ENCODE assay signal across 22 mouse cellular contexts in the genomic region with DNA sequence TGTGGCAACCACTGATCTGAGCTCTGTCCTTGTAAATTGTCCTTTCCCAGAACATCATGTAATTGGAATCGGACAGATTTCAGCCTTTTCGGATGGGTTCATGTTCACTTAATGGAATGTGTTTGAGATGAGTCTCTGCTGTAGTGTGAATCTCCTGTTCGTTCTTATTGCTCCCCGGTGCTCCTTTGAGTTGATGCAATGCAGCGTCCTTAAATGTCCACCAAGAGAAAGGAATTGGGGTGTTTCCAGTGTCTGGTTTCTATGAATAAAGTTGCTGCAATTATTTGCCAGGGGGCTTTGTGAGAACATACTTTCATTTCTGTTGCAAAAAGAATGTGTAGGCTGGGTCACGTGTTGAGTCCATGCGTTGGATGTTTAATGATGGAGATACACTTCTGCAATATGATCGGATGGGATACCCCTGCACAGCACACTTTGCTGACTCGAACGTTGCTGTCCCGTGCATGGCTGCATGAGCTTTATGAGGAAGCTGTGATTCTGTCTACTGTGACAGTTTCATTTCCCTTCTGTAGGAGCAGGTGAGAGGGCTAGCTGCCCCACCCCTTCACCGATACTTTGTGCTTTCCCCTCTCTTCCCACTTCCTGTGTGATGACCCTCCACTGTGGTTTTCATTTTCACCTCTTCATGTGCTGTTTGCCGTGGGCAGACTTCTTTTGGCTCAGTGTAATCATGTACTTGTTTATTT. TPM values are rescaled to one million over a fixed set of nuclear protein-coding genes. Genes with fewer than 3 reads are reported as not detected.
A peak's percentile ranks its signal among the peaks of the same experiment; 100 is the strongest.
DNase-seq lines count a peak whose midpoint lies in the region; TF ChIP-seq lines count a peak whose summit lies in the region.
"Had no signal": no experiment of that assay in that cellular context is flagged by ENCODE, and none has a peak within 500 bp of the region (broad histone marks: within the 10 kb centered on the region; RNA-seq: fewer than 3 reads in every experiment).

No protein-coding gene starts in this region.

- no peaks in the 10 kb centered on the region for H3K79me2 ChIP-seq in myocyte (ENCODE audit: control insufficient read depth, insufficient read depth)

- H3ac ChIP-seq in myocyte (ENCODE audit: control insufficient read depth, insufficient read length), result no peak overlapping the region

- no peak overlapping the region for H3K4me3 ChIP-seq in myocyte
- H3K4me3 ChIP-seq: heart, embryonic 10.5 days; hindbrain, embryonic 15.5 days; intestine, embryonic 15.5 days; limb, embryonic 15.5 days; midbrain, embryonic 10.5 days had no signal

- DNase-seq in lung, postnatal 36 days, result peak; percentile 14
- no peak for DNase-seq in lung, postnatal 10 days
- DNase-seq in NIH3T3 (ENCODE audit: low read depth), result peak; percentile 26
- peak; percentile 79 to 82 for DNase-seq in spleen, postnatal 36 days (ENCODE audit: low spot score in 2 of 2)
- DNase-seq in kidney, adult 11 months, result no peak
- no peak for DNase-seq in ovary, adult 18-20 months (ENCODE audit: low spot score)
- no peak for DNase-seq in kidney, postnatal 36 days
- DNase-seq: adrenal gland, adult 2 months; cerebellum, adult 11-12 months; cerebellum, postnatal 10 days; embryo, embryonic 11 days; left cerebral cortex, postnatal 4 days; retina, postnatal 1 day; thymus, postnatal 14 days had no signal

- no peak for TF ChIP-seq POLR2A in myocyte (IDR thresholded peaks at IDR 0.05; ENCODE audit: insufficient read length, low read depth)

- no peaks in the 10 kb centered on the region for H3K36me3 ChIP-seq in myocyte (ENCODE audit: control insufficient read depth, insufficient read depth)
- H3K36me3 ChIP-seq: heart, embryonic 10.5 days; hindbrain, embryonic 15.5 days; intestine, embryonic 15.5 days; limb, embryonic 15.5 days; midbrain, embryonic 10.5 days had no signal

- peak overlapping the region; percentile 0 for H3K4me2 ChIP-seq in myocyte (ENCODE audit: low read depth)
- H3K4me2 ChIP-seq: hindbrain, embryonic 15.5 days; intestine, embryonic 15.5 days; limb, embryonic 15.5 days had no signal

- no peaks in the 10 kb centered on the region for H3K27me3 ChIP-seq in myocyte (ENCODE audit: control insufficient read depth, insufficient read depth, insufficient read length)
- H3K27me3 ChIP-seq: hindbrain, embryonic 15.5 days; intestine, embryonic 15.5 days; limb, embryonic 15.5 days; Patski had no signal

TF ChIP-seq in myocyte, 11 proteins besides CTCF, POLR2A, EP300 and RAD21:
- TF ChIP-seq TCF3 (IDR thresholded peaks at IDR 0.05; ENCODE audit: insufficient read length, low read depth), result no peak
- no peak for TF ChIP-seq USF1 (IDR thresholded peaks at IDR 0.05; ENCODE audit: low read depth)
- no peak for TF ChIP-seq CEBPB (IDR thresholded peaks at IDR 0.05; ENCODE audit: insufficient read depth, poor library complexity, severe bottlenecking)
- no peak for TF ChIP-seq MYOD1 (IDR thresholded peaks at IDR 0.05; ENCODE audit: control insufficient read depth in 1 of 3, insufficient read length in 2 of 3, low read depth in 2 of 3)
- no peak for TF ChIP-seq POLR2AphosphoS2 (IDR thresholded peaks at IDR 0.05; ENCODE audit: insufficient read length, low read depth)
- TF ChIP-seq E2F4 (IDR thresholded peaks at IDR 0.05; ENCODE audit: insufficient read depth), result no peak
- no peak for TF ChIP-seq REST (IDR thresholded peaks at IDR 0.05; ENCODE audit: insufficient read depth, insufficient read length)
- TF ChIP-seq MYOG (IDR thresholded peaks at IDR 0.05; ENCODE audit: control insufficient read depth in 1 of 3, insufficient read depth in 1 of 3, insufficient read length in 2 of 3, low read depth in 2 of 3), result no peak
- no peak for TF ChIP-seq MAX (IDR thresholded peaks at IDR 0.05; ENCODE audit: low read depth)
- no peak for TF ChIP-seq TCF12 (IDR thresholded peaks at IDR 0.05; ENCODE audit: insufficient read depth, poor library complexity, severe bottlenecking)
- TF ChIP-seq SRF (IDR thresholded peaks at IDR 0.05; ENCODE audit: control insufficient read depth, insufficient read length, low read depth), result no peak

RNA-seq across cellular contexts. Expression of a gene that starts 30.2 kb away (rescaled TPM):
- polyA plus RNA-seq in myocyte (2012; fragmentation: generic; extraction: Trizol), result not detected
- polyA plus RNA-seq: CD4-positive, CD25-positive, alpha-beta regulatory T cell, adult 4 months had no signal

Comparison
In these comparisons a context has a peak if more than half of its experiments do, and no peak if none do; other contexts are left out.
1. DNase-seq: peak in lung, postnatal 36 days (single experiment), NIH3T3 (single experiment) and spleen, postnatal 36 days (2 of 2); none in lung, postnatal 10 days (single experiment), kidney, adult 11 months (single experiment), ovary, adult 18-20 months (single experiment) and kidney, postnatal 36 days (0 of 2).